In genomic region chr7:137246213-137246872, GRCm38 (mm10) we compare ENCODE assay signal across 9 mouse cellular contexts.
DNase-seq lines count a peak whose midpoint lies in the region; ATAC-seq lines count a peak whose summit lies in the region.
"Had no signal": no experiment of that assay in that cellular context is flagged by ENCODE, and none has a peak within 500 bp of the region (broad histone marks: within the 10 kb centered on the region; RNA-seq: fewer than 3 reads in every experiment).

No protein-coding gene starts in this region.

- no peaks in the 10 kb centered on the region for H3K9me3 ChIP-seq in embryonic facial prominence, embryonic 11.5 days (replicated peaks; ENCODE audit: control insufficient read depth, low read length)
- no peaks in the 10 kb centered on the region for H3K9me3 ChIP-seq in hindbrain, embryonic 10.5 days
- no peaks in the 10 kb centered on the region for H3K9me3 ChIP-seq in limb, embryonic 11.5 days (ENCODE audit: control insufficient read depth, low read length)

- no peaks in the 10 kb centered on the region for H3K4me1 ChIP-seq in embryonic facial prominence, embryonic 11.5 days (ENCODE audit: control insufficient read depth, insufficient read depth, low read length)
- peaks cover 87% of the 10 kb centered on the region for H3K4me1 ChIP-seq in hindbrain, embryonic 10.5 days (replicated peaks)
- H3K4me1 ChIP-seq in limb, embryonic 11.5 days (ENCODE audit: control insufficient read depth, insufficient read depth, low read length) = peaks cover 39% of the 10 kb centered on the region

- no peaks in the 10 kb centered on the region for H3K27me3 ChIP-seq in embryonic facial prominence, embryonic 11.5 days (ENCODE audit: control insufficient read depth, insufficient read depth, low read length)
- H3K27me3 ChIP-seq in hindbrain, embryonic 10.5 days (ENCODE audit: insufficient read depth, poor library complexity, severe bottlenecking) = peaks cover 42% of the 10 kb centered on the region
- H3K27me3 ChIP-seq in limb, embryonic 11.5 days (ENCODE audit: control insufficient read depth, insufficient read depth, low read length) = 0 out of 2 replicates have a peak, but pooled peaks cover 3% of the 10 kb centered on the region

- H3K27ac ChIP-seq in embryonic facial prominence, embryonic 11.5 days (replicated peaks; ENCODE audit: low read depth, low read length) = no peak overlapping the region
- H3K27ac ChIP-seq in hindbrain, embryonic 10.5 days = peak overlapping the region; percentile 29; the same call in 1 of the 2 replicates
- H3K27ac ChIP-seq in limb, embryonic 11.5 days (replicated peaks; ENCODE audit: low read depth, low read length) = no peak overlapping the region

- 37% methylated on average over 11 of the region's 11 CpGs for WGBS in embryonic facial prominence, embryonic 11.5 days
- WGBS in hindbrain, embryonic 10.5 days = 27% methylated on average over 11 of the region's 11 CpGs
- WGBS in limb, embryonic 11.5 days = 41% methylated on average over 11 of the region's 11 CpGs

- H3K9ac ChIP-seq in embryonic facial prominence, embryonic 11.5 days (replicated peaks; ENCODE audit: low read length) = no peak overlapping the region
- H3K9ac ChIP-seq in limb, embryonic 11.5 days (ENCODE audit: low read length) = no peak overlapping the region

- no peaks in the 10 kb centered on the region for H3K36me3 ChIP-seq in embryonic facial prominence, embryonic 11.5 days (replicated peaks; ENCODE audit: control insufficient read depth, insufficient read depth, low read depth, low read length)
- H3K36me3 ChIP-seq in hindbrain, embryonic 10.5 days = no peaks in the 10 kb centered on the region
- no peaks in the 10 kb centered on the region for H3K36me3 ChIP-seq in limb, embryonic 11.5 days (ENCODE audit: control insufficient read depth, insufficient read depth, low read length)

- peak; percentile 25; the same call in 1 of the 2 replicates for ATAC-seq in embryonic facial prominence, embryonic 11.5 days (replicated peaks; ENCODE audit: insufficient number of reproducible peaks, low FRiP score, low TSS enrichment, low read depth)
- no peak for ATAC-seq in limb, embryonic 11.5 days (ENCODE audit: insufficient number of reproducible peaks, low FRiP score, low TSS enrichment, low read depth)

- no peak overlapping the region for H3K4me3 ChIP-seq in embryonic facial prominence, embryonic 11.5 days (ENCODE audit: low read depth, low read length)
- no peak overlapping the region for H3K4me3 ChIP-seq in hindbrain, embryonic 10.5 days
- no peak overlapping the region for H3K4me3 ChIP-seq in limb, embryonic 11.5 days (ENCODE audit: low read depth, low read length)
- H3K4me3 ChIP-seq: myocyte had no signal

- DNase-seq in right cerebral cortex, postnatal 14 days = peak; percentile 38
- DNase-seq in right cerebral cortex, adult 18-20 months = no peak
- peak; percentile 71 for DNase-seq in adrenal gland, postnatal 14 days
- peak; percentile 79 for DNase-seq in embryonic facial prominence, embryonic 11.5 days (ENCODE audit: low spot score)
- peak; percentile 85 for DNase-seq in hindbrain, embryonic 10.5 days (ENCODE audit: low spot score)
- DNase-seq in limb, embryonic 11.5 days (ENCODE audit: low spot score) = peak; percentile 84
- peak; percentile 84 for DNase-seq in neural tube, embryonic 10.5 days (ENCODE audit: extremely low spot score, low spot score)
- DNase-seq in yolk sac, embryonic 10.5 days (ENCODE audit: low spot score) = peak; percentile 31

- H3K4me2 ChIP-seq in embryonic facial prominence, embryonic 11.5 days (ENCODE audit: low read depth, low read length) = no peak overlapping the region
- H3K4me2 ChIP-seq in limb, embryonic 11.5 days (ENCODE audit: low read depth, severe bottlenecking) = no peak overlapping the region
